Mouse (Mus musculus): Measurements from ENCODE around the gene Fhit.

Gene Fhit

DNA sequence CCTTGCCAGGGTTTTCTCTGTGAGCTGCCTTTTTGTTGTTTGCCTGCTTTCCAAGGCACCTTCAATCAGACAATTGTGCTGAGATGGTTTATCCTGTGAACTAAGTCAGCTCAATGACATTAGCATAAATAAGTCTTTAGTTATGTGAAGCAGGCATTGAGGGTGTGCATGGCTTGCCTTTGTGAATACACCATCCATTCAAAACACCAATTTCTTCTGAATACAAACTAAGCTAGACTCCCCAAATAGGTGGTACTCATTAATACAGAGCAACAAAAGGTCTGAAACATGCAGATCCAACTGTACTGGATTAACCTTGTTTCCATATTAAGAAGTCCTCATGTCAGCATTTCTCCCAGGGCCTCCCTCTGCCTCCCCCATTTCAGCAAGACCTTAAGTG, 1561.6 kb downstream of the Fhit start:
- no peak for DNase-seq (ENCODE audit: low spot score in 2 of 2)

GRCm38 (mm10) chr14:9597460-9597977, 1564.3 kb downstream of the Fhit start:
- no peak for DNase-seq (ENCODE audit: low spot score in 2 of 2)

DNA sequence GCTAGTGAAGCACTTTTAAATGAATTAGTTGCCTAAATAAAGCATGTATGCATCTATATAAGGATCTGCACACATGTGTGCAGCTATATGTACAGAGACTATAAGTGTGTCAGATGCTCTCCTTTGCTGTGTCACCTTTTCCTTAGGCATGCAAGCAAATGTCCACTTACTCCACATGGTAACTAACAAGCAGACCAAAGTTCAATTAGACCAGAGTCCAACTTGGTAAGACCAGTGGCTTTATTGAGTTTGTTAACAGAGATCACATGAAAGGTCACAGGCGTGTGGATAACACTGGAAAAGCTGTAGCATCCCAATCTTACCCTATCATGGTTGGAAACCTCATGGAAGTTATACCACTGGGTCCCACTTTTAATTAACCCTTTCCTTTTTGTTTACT, 1572.7 kb downstream of the Fhit start:
- no peak for DNase-seq (ENCODE audit: low spot score in 2 of 2)

GRCm38 (mm10) chr14:9587900-9588299, 1573.9 kb downstream of the Fhit start:
- DNase-seq (ENCODE audit: low spot score in 2 of 2), result no peak

GRCm38 (mm10) chr14:9583227-9584155, 1578.3 kb downstream of the Fhit start:
- DNase-seq (ENCODE audit: low spot score in 2 of 2), result no peak

DNA sequence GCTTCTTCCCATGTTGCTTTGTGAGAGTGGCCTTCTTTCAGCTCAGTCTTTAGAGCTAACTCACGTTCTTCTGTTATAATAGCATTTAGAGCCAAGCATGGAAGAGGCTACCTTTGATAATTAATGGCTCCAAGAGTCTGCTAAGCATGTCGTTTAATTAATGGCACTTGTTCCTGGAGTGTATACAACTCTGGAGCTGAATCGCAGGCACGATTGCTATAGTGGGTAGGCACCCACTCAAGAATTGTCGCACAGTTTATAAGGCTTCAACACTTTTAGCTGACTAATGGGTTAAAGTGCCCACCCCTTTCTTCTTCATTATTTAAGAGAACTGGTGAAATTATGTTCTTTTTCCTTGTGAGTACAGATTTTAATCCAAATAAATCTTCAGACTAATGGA, 1605.5 kb downstream of the Fhit start:
- DNase-seq (ENCODE audit: low spot score in 2 of 2), result no peak

- no peak for DNase-seq (ENCODE audit: low spot score in 2 of 2)
Observed at GRCm38 (mm10) chr14:9555807-9556206, 1606.0 kb downstream of the Fhit start.

- no peak for DNase-seq (ENCODE audit: low spot score in 2 of 2)
Observed at GRCm38 (mm10) chr14:9552149-9552548, 1609.7 kb downstream of the Fhit start.

DNA sequence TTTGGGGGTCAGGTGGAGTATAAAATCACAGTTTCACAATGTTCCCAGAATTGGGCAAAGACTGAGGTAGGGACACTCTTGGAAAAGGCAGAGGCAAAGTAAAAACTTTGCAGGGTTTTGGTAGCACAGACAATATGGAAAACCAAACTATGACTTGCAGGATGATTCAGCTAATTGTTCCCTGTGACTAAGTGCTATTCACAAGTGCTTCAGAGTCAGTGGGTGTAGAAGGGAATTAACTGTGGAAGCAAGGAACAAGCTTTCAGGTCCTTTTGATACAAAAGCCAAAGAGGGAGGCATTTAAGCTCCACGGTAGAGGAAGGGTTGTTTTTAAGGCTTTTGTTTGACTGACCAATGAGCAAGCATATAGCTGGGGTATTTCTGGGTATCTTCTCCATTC, 1613.9 kb downstream of the Fhit start:
- DNase-seq (ENCODE audit: low spot score in 2 of 2), result no peak

DNA sequence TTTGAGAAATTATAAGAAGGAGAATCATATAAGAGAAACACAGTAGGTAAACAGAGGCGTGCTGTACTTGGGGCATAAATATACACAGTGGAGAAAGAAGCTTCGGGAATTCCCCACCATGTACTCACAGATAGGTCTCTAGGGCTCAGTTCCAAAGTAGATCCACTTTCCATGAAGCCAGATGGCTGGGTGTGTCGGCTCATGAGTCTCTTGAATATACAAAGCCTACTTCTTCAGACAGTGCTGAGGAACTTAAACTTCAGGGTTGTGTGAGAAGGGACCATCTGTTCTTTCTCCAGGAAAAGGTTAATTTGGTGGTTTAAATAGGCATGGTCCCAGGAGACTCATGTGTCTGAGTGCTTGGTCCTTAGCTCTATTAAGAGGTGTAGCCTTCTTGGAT, 1617.5 kb downstream of the Fhit start:
- DNase-seq (ENCODE audit: low spot score in 2 of 2), result no peak

DNA sequence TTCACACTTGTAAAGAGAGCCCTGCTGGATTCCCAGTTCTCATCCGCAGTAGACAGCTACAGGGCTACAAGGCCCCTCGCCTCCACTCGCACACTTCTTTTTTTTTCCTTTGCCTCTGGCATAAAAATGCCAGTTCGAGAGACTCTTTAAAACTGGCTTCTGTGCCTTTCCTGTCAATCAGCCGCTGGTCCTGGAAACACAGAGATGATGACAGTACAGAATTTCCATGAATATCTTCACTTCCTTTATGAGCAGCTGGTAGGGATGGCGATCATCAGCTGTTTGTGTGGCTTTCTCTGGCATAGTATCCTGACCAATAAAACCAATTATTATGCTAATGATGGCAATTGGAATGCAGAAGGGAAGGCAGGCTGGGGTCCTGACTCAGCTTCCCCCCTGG, 1626.3 kb downstream of the Fhit start:
- DNase-seq (ENCODE audit: low spot score in 2 of 2), result no peak

- no peak for DNase-seq (ENCODE audit: low spot score in 2 of 2)
Observed at GRCm38 (mm10) chr14:9529247-9529646, 1632.6 kb downstream of the Fhit start.

- no peak for DNase-seq (ENCODE audit: low spot score in 2 of 2)
Observed at GRCm38 (mm10) chr14:9526136-9526535, 1635.7 kb downstream of the Fhit start.

DNA sequence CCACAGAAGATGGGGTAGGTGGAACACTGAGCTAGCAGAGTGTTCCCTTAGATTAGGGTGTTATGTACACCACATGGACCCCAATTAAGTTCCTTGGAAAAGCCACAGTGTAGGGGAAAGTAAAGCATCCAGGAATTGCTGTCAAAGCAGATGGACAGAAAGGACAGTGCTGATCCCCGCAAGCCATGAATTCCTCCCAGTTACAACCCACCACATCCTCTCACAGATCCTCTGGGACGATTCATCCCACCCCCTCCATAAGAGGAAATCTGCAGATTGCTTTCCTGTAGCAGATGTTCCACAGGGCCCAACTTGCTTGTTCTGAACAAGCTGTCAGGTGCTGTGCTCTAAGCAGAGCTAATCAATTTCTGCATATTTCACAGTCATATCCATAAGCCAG, 1644.2 kb downstream of the Fhit start:
- DNase-seq (ENCODE audit: low spot score in 2 of 2), result no peak

GRCm38 (mm10) chr14:9509678-9510077, 1652.2 kb downstream of the Fhit start:
- no peak for DNase-seq (ENCODE audit: low spot score in 2 of 2)
